Mouse (Mus musculus) stomach, postnatal 0 days (tissue): Measurements from ENCODE around the gene Rab27a.

ENCODE experiments used
- CTCF ChIP-seq: IDR thresholded peaks from 2 replicates; pipeline ENCODE4 v1.5.1; 2016; ENCODE audit warnings: antibody characterized with exemption, low read depth, mild to moderate bottlenecking, moderate library complexity
- EP300 ChIP-seq: optimal IDR thresholded peaks from 2 replicates; pipeline ENCODE3; 2016; ENCODE audit warnings: antibody characterized with exemption

DNA sequence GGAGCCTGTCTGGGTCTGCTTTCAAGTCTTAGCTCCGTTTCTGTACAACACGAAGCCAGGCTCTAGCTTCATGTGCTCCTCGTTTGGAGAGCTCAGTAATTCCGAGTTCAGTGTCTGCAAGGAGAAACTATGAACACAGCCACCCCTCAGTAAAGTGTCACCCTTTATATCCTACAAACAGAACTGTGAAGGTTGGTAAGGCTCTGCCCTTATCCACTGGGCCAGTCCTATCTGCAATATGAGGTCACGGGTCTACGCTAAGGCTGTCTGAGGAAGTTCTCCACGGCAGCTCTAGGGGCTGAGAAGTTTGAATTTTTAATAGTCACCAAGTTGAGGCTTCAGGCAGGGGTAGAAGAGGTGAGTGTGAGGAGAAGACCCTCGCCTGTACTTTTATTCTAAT is 27.8 kb downstream of the Rab27a start:
- TF ChIP-seq CTCF = no peak
- no peak for TF ChIP-seq EP300
